Mouse (Mus musculus) left cerebral cortex, postnatal 14 days (tissue): ENCODE results near the gene Gmds. TPM values are rescaled to one million over a fixed set of nuclear protein-coding genes. Genes with fewer than 3 reads are reported as not detected.

Experiments
- DNase-seq, 2 experiments: peaks; one replicate each; pipeline ENCODE4 v3.0.0; 2021 to 2022; ENCODE audit warnings: low spot score in 2 of 2, mixed read lengths in 1 of 2
- intact Hi-C: fragments of 180-260 bp; cut with DNase I; formaldehyde crosslinking; loops from one replicate; pipeline ENCODE4 v1.15.1; 2025
- total RNA-seq, 2 experiments: library from RNA; stranded (reverse); gene quantifications; 2 replicates each; pipeline ENCODE4 v1.2.3; 2021

Gene Gmds
- total RNA-seq, 2 experiments from 2014 or later, result 12.8 to 14.0 TPM

- intact Hi-C loops, result loop anchor here (5.0 kb wide), 1 partner anchor 180 kb away; the partner anchor contains the start of gene Foxf2
- no peak for DNase-seq
Observed at GRCm38 (mm10) chr13:31807736-31808115, 530.8 kb downstream of the Gmds start.

- no peak for DNase-seq
- intact Hi-C loops, result loop anchor here (5.0 kb wide), 1 partner anchor 180 kb away; the partner anchor contains the start of gene Foxf2
Observed at GRCm38 (mm10) chr13:31806890-31807735, 531.4 kb downstream of the Gmds start.

- intact Hi-C loops, result loop anchor here (5.0 kb wide), 1 partner anchor 179 kb away; the partner anchor contains the start of gene Foxf2
- DNase-seq, result peak; percentile 47 to 63
Observed at GRCm38 (mm10) chr13:31806428-31806832, 532.1 kb downstream of the Gmds start, which contains the start of gene Foxc1. Foxc1 (plus strand) TSS chr13:31806633.

GRCm38 (mm10) chr13:31805831-31806427 lies 532.6 kb downstream of the Gmds start:
- DNase-seq, result no peak
- intact Hi-C loops, result loop anchor here (5.0 kb wide), 1 partner anchor 179 kb away; the partner anchor contains the start of gene Foxf2

- DNase-seq, result no peak
- intact Hi-C loops, result loop anchor here (5.0 kb wide), 3 partner anchors 493 to 928 kb away; no protein-coding TSS in a partner anchor
Observed at GRCm38 (mm10) chr13:31804571-31804970, 534.0 kb downstream of the Gmds start.

- no peak for DNase-seq
Observed at GRCm38 (mm10) chr13:31803166-31804093, 535.1 kb downstream of the Gmds start.

GRCm38 (mm10) chr13:31802447-31802846 lies 536.1 kb downstream of the Gmds start:
- intact Hi-C loops, result loop anchor here (5.0 kb wide), 3 partner anchors 495 to 930 kb away; no protein-coding TSS in a partner anchor
- DNase-seq, result no peak

More at GRCm38 (mm10) chr13:31803166-31804093, 535.1 kb downstream of the Gmds start:
- intact Hi-C loops, result loop anchor here (5.0 kb wide), 3 partner anchors 494 to 929 kb away; no protein-coding TSS in a partner anchor

- DNase-seq, result no peak
- intact Hi-C loops, result loop anchor here (2.0 to 5.0 kb wide), 5 partner anchors 413 to 930 kb away; no protein-coding TSS in a partner anchor
Observed at GRCm38 (mm10) chr13:31801703-31802305, 536.7 kb downstream of the Gmds start.

- peak; percentile 60 to 86 for DNase-seq
- intact Hi-C loops, result loop anchor here (2.0 to 5.0 kb wide), 5 partner anchors 414 to 931 kb away; no protein-coding TSS in a partner anchor
Observed at GRCm38 (mm10) chr13:31800581-31801576, 537.7 kb downstream of the Gmds start.

GRCm38 (mm10) chr13:31798075-31798474 lies 540.5 kb downstream of the Gmds start:
- no peak for DNase-seq
- intact Hi-C loops, result no loop called here

- intact Hi-C loops, result no loop called here
- DNase-seq, result no peak
Observed at GRCm38 (mm10) chr13:31797346-31797745, 541.2 kb downstream of the Gmds start.

GRCm38 (mm10) chr13:31793163-31793562 lies 545.4 kb downstream of the Gmds start:
- DNase-seq, result no peak
- intact Hi-C loops, result loop anchor here (2.0 to 5.0 kb wide), 3 partner anchors 618 to 989 kb away; partner anchors contain the start of gene Mylk4

GRCm38 (mm10) chr13:31792480-31793132 lies 545.9 kb downstream of the Gmds start:
- peak; percentile 53 to 66 for DNase-seq
- intact Hi-C loops, result loop anchor here (2.0 to 5.0 kb wide), 3 partner anchors 618 to 990 kb away; partner anchors contain the start of gene Mylk4

GRCm38 (mm10) chr13:31784757-31785156 lies 553.8 kb downstream of the Gmds start:
- intact Hi-C loops, result no loop called here
- no peak for DNase-seq

- DNase-seq, result no peak
- intact Hi-C loops, result no loop called here
Observed at GRCm38 (mm10) chr13:31782063-31782462, 556.5 kb downstream of the Gmds start.

GRCm38 (mm10) chr13:31780299-31780698 lies 558.2 kb downstream of the Gmds start:
- intact Hi-C loops, result no loop called here
- no peak for DNase-seq
